Mouse (Mus musculus): ENCODE measurements at regions not wholly inside any gene's neighbourhood (a gene's known extent, or its start where the extent isn't known, plus 50 kb on each side); places are given as distances from the start of the nearest gene placed in this dataset.

- no peak for TF ChIP-seq CTCF (IDR thresholded peaks at IDR 0.05; ENCODE audit: low read depth, low read length)
- no peak for TF ChIP-seq POLR2AphosphoS5 (IDR thresholded peaks at IDR 0.05; ENCODE audit: insufficient replicate concordance, low read depth, low read length)
- TF ChIP-seq GATA1 (IDR thresholded peaks at IDR 0.05; ENCODE audit: borderline replicate concordance, low read length) = no peak
- no peak for TF ChIP-seq TAL1 (conservative IDR thresholded peaks at IDR 0.05; ENCODE audit: low read depth, low read length)
These were observed 69.6 kb upstream of the Lsm6 start for GRCm38 (mm10) chr8:78890571-78890970.
